ENCODE assay signal across 9 mouse cellular contexts in the genomic region with DNA sequence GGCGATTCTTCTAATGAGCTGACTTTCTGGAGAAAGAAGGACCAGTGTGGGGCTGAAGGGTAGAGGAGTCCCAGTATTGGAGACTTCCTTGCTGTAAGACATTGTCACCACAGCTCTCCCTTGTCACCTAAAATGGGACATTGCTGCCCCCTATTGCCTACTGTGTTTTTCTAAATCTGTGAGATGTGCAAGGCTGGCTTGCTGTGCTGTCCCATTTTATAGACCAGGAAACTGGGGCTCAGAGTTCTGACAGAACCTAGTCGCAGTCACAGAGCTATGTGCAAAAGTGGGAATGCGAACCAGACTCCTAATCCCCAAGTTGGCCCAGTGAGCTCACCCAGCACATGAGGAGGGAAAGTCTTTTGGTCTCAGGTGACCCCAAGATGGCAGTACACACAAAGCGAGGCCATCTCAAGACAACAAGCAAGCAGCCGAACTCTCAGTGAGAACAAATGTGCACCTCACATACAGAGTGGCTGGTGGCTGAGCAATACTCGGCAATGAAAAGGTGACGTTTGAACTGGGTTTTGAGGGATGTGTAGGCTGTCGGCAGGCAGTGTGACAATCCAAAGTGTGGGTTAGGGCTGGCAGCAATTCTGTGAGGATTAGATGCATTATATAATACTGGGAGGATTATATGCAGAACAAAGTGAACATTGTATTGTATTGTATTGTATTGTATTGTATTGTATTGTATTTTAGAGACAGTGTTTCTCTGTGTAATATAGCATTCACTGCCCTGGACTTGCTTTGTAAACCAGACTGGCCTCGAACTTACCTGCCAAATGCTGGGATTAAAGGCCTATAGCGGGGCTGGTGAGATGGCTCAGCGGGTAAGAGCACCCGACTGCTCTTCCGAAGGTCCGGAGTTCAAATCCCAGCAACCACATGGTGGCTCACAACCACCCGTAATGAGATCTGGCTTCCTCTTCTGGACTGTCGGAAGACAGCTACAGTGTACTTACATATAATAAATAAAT. TPM values are rescaled to one million over a fixed set of nuclear protein-coding genes. Genes with fewer than 3 reads are reported as not detected.
DNase-seq lines count a peak whose midpoint lies in the region; ATAC-seq and TF ChIP-seq lines count a peak whose summit lies in the region.
"Had no signal": no experiment of that assay in that cellular context is flagged by ENCODE, and none has a peak within 500 bp of the region (broad histone marks: within the 10 kb centered on the region; RNA-seq: fewer than 3 reads in every experiment).

No protein-coding gene starts in this region.

- no peak overlapping the region for H3K27ac ChIP-seq in hindbrain, embryonic 11.5 days (ENCODE audit: low read depth, low read length)
- no peak overlapping the region for H3K27ac ChIP-seq in hindbrain, embryonic 16.5 days (ENCODE audit: low read depth, low read length)
- no peak overlapping the region for H3K27ac ChIP-seq in liver, adult 2 months (replicated peaks; ENCODE audit: insufficient read depth, low read depth, low read length)

- peak; percentile 23; the same call in 1 of the 2 replicates for TF ChIP-seq CTCF in E14TG2a.4 (conservative IDR thresholded peaks at IDR 0.05; ENCODE audit: low read length)
- peak; percentile 46; the same call in 1 of the 2 replicates for TF ChIP-seq CTCF in liver, adult 2 months (IDR thresholded peaks at IDR 0.05; ENCODE audit: low read depth, low read length)

- no peaks in the 10 kb centered on the region for H3K27me3 ChIP-seq in hindbrain, embryonic 11.5 days (ENCODE audit: control insufficient read depth, insufficient read depth, low read length)
- no peaks in the 10 kb centered on the region for H3K27me3 ChIP-seq in hindbrain, embryonic 16.5 days (replicated peaks; ENCODE audit: control insufficient read depth, insufficient read depth, low read length)
- no peaks in the 10 kb centered on the region for H3K27me3 ChIP-seq in E14TG2a.4 (ENCODE audit: insufficient read depth, low read length)
- no peaks in the 10 kb centered on the region for H3K27me3 ChIP-seq in liver, adult 2 months (ENCODE audit: control insufficient read depth, insufficient read depth, low read length)

- no peak overlapping the region for H3K9ac ChIP-seq in hindbrain, embryonic 11.5 days (ENCODE audit: low read depth, low read length)
- no peak overlapping the region for H3K9ac ChIP-seq in hindbrain, embryonic 16.5 days (ENCODE audit: low read depth, low read length)
- H3K9ac ChIP-seq in liver, adult 2 months (ENCODE audit: low read depth, low read length), result no peak overlapping the region

- H3K79me2 ChIP-seq in liver, adult 2 months (ENCODE audit: control insufficient read depth, insufficient read depth, low read length), result peaks cover 12% of the 10 kb centered on the region; the same call in 1 of the 2 replicates

- no peak overlapping the region for H3K4me2 ChIP-seq in hindbrain, embryonic 11.5 days (replicated peaks; ENCODE audit: low read depth, low read length)
- H3K4me2 ChIP-seq in hindbrain, embryonic 16.5 days (ENCODE audit: low read length), result no peak overlapping the region

- no peaks in the 10 kb centered on the region for H3K9me3 ChIP-seq in hindbrain, embryonic 11.5 days (ENCODE audit: control insufficient read depth, low read length)
- no peaks in the 10 kb centered on the region for H3K9me3 ChIP-seq in hindbrain, embryonic 16.5 days (ENCODE audit: control insufficient read depth, low read length)
- H3K9me3 ChIP-seq in E14TG2a.4 (ENCODE audit: low read length), result no peaks in the 10 kb centered on the region
- H3K9me3 ChIP-seq: limb, embryonic 13.5 days had no signal

- WGBS in hindbrain, embryonic 11.5 days, result 78% methylated on average over 15 of the region's 16 CpGs
- 80% methylated on average over 15 of the region's 16 CpGs for WGBS in hindbrain, embryonic 16.5 days
- WGBS in liver, adult 2 months, result 83% methylated on average over 16 of the region's 16 CpGs

- H3K4me1 ChIP-seq in hindbrain, embryonic 11.5 days (replicated peaks; ENCODE audit: control insufficient read depth, insufficient read depth, low read length), result no peaks in the 10 kb centered on the region; the same call in 1 of the 2 replicates
- H3K4me1 ChIP-seq in hindbrain, embryonic 16.5 days (ENCODE audit: control insufficient read depth, insufficient read depth, low read depth, low read length), result peaks cover 11% of the 10 kb centered on the region
- peaks cover 54% of the 10 kb centered on the region for H3K4me1 ChIP-seq in E14TG2a.4 (replicated peaks; ENCODE audit: low read depth, low read length)
- peaks cover 5% of the 10 kb centered on the region for H3K4me1 ChIP-seq in liver, adult 2 months (ENCODE audit: control insufficient read depth, insufficient read depth, low read length)

- DNase-seq in hindbrain, embryonic 11.5 days (ENCODE audit: low spot score), result peak; percentile 44
- peak; percentile 47 for DNase-seq in cerebellum, adult 11-12 months
- DNase-seq in heart, postnatal 4 days, result peak; percentile 72
- DNase-seq in liver, adult 2 months (ENCODE audit: extremely low read depth, low read depth, low spot score), result peak; percentile 66
- DNase-seq in right cerebral cortex, postnatal 25 days, result peak; percentile 51
- DNase-seq in ovary, postnatal 14 days (ENCODE audit: low spot score), result no peak

- no peak for ATAC-seq in hindbrain, embryonic 11.5 days (ENCODE audit: low FRiP score)
- no peak for ATAC-seq in hindbrain, embryonic 16.5 days

- TF ChIP-seq POLR2A in liver, adult 2 months (IDR thresholded peaks at IDR 0.05; ENCODE audit: extremely low read depth, insufficient read depth, low read length), result no peak

- H3K36me3 ChIP-seq in hindbrain, embryonic 11.5 days (ENCODE audit: control insufficient read depth, insufficient read depth, low read length), result no peaks in the 10 kb centered on the region
- H3K36me3 ChIP-seq in hindbrain, embryonic 16.5 days (ENCODE audit: control insufficient read depth, insufficient read depth, low read length), result peaks cover 3% of the 10 kb centered on the region; the same call in 1 of the 2 replicates
- peaks cover 20% of the 10 kb centered on the region for H3K36me3 ChIP-seq in E14TG2a.4 (ENCODE audit: insufficient read depth, low read length)
- H3K36me3 ChIP-seq in liver, adult 2 months (ENCODE audit: control insufficient read depth, insufficient read depth, low read length), result peaks cover 10% of the 10 kb centered on the region

- H3K4me3 ChIP-seq in hindbrain, embryonic 11.5 days (ENCODE audit: low read depth, low read length), result no peak overlapping the region
- no peak overlapping the region for H3K4me3 ChIP-seq in hindbrain, embryonic 16.5 days (ENCODE audit: low read length)
- no peak overlapping the region for H3K4me3 ChIP-seq in E14TG2a.4 (replicated peaks; ENCODE audit: low read length)
- no peak overlapping the region for H3K4me3 ChIP-seq in liver, adult 2 months (ENCODE audit: insufficient read depth, low read depth, low read length)

RNA-seq across cellular contexts. Expression of gene Tmed2, which starts 1.4 kb away (rescaled TPM):
- polyA plus RNA-seq in hindbrain, embryonic 11.5 days (2014; fragmentation: Nextera tagmentation; extraction: Ambion mirVana), result 474 and 506 TPM in 2 replicates
- polyA plus RNA-seq in hindbrain, embryonic 16.5 days (2015; fragmentation: Nextera tagmentation; extraction: Ambion mirVana), result 342 and 347 TPM in 2 replicates
- total RNA-seq in heart, postnatal 4 days (2021), result 100 to 1,000 TPM; 217 to 226 TPM
- 374 and 414 TPM in 2 replicates for total RNA-seq in liver, adult 2 months (2014; rRNA removed)
- 124 and 135 TPM in 2 replicates for polyA plus RNA-seq in liver, adult 2 months (2012; rRNA removed)

RNA-seq across cellular contexts. Expression of gene Rilpl1, which starts 7.9 kb away (rescaled TPM):
- polyA plus RNA-seq in hindbrain, embryonic 11.5 days (2014; fragmentation: Nextera tagmentation; extraction: Ambion mirVana), result 16.4 and 20.7 TPM in 2 replicates
- 13.9 and 14.5 TPM in 2 replicates for polyA plus RNA-seq in hindbrain, embryonic 16.5 days (2015; fragmentation: Nextera tagmentation; extraction: Ambion mirVana)
- total RNA-seq in heart, postnatal 4 days (2021), result 10 to 100 TPM; 50.3 to 53.6 TPM
- total RNA-seq in liver, adult 2 months (2014; rRNA removed), result 1.4 and 1.6 TPM in 2 replicates
- 0.97 and 2.0 TPM in 2 replicates for polyA plus RNA-seq in liver, adult 2 months (2012; rRNA removed)

RNA-seq across cellular contexts. Expression of gene Ddx55, which starts 13.6 kb away (rescaled TPM):
- 15.6 and 17.6 TPM in 2 replicates for polyA plus RNA-seq in hindbrain, embryonic 11.5 days (2014; fragmentation: Nextera tagmentation; extraction: Ambion mirVana)
- 25.1 TPM in 2 replicates for polyA plus RNA-seq in hindbrain, embryonic 16.5 days (2015; fragmentation: Nextera tagmentation; extraction: Ambion mirVana)
- total RNA-seq in heart, postnatal 4 days (2021), result 1 to 10 TPM; 7.8 to 8.5 TPM
- 3.0 and 3.8 TPM in 2 replicates for total RNA-seq in liver, adult 2 months (2014; rRNA removed)
- 3.5 and 6.3 TPM in 2 replicates for polyA plus RNA-seq in liver, adult 2 months (2012; rRNA removed)

RNA-seq across cellular contexts. Expression of gene Eif2b1, which starts 39.8 kb away (rescaled TPM):
- polyA plus RNA-seq in hindbrain, embryonic 11.5 days (2014; fragmentation: Nextera tagmentation; extraction: Ambion mirVana), result 82.2 and 83.5 TPM in 2 replicates
- polyA plus RNA-seq in hindbrain, embryonic 16.5 days (2015; fragmentation: Nextera tagmentation; extraction: Ambion mirVana), result 64.1 and 66.3 TPM in 2 replicates
- 10 to 100 TPM; 38.6 to 42.5 TPM for total RNA-seq in heart, postnatal 4 days (2021)
- total RNA-seq in liver, adult 2 months (2014; rRNA removed), result 10.5 and 13.0 TPM in 2 replicates
- 12.0 and 13.2 TPM in 2 replicates for polyA plus RNA-seq in liver, adult 2 months (2012; rRNA removed)

RNA-seq across cellular contexts. Expression of gene Gtf2h3, which starts 39.8 kb away (rescaled TPM):
- polyA plus RNA-seq in hindbrain, embryonic 11.5 days (2014; fragmentation: Nextera tagmentation; extraction: Ambion mirVana), result 74.7 and 74.9 TPM in 2 replicates
- polyA plus RNA-seq in hindbrain, embryonic 16.5 days (2015; fragmentation: Nextera tagmentation; extraction: Ambion mirVana), result 36.3 and 40.2 TPM in 2 replicates
- total RNA-seq in heart, postnatal 4 days (2021), result 10 to 100 TPM; 20.1 to 23.9 TPM
- 11.9 and 12.2 TPM in 2 replicates for total RNA-seq in liver, adult 2 months (2014; rRNA removed)
- polyA plus RNA-seq in liver, adult 2 months (2012; rRNA removed), result 21.2 and 23.9 TPM in 2 replicates
